Mouse (Mus musculus) left cerebral cortex, postnatal 4 days (tissue): Measurements from ENCODE around the gene Eif5a. TPM values are rescaled to one million over a fixed set of nuclear protein-coding genes. Genes with fewer than 3 reads are reported as not detected.

Source experiments
- DNase-seq: peaks from one replicate; pipeline ENCODE4 v3.0.0-alpha.2; 2022
- intact Hi-C: fragments of 180-260 bp; cut with DNase I; formaldehyde crosslinking; loops from one replicate; pipeline ENCODE4 v1.15.1; 2025
- total RNA-seq, 2 experiments: library from RNA; stranded (reverse); gene quantifications; 2 replicates each; pipeline ENCODE4 v1.2.3; 2021

Gene Eif5a
- total RNA-seq, 2 experiments from 2014 or later: 539 to 555 TPM

- intact Hi-C loops: no loop called here
- DNase-seq: no peak
Measured at GRCm38 (mm10) chr11:69910781-69911560, 10.8 kb downstream of the Eif5a start.

GRCm38 (mm10) chr11:69910177-69910576, 11.6 kb downstream of the Eif5a start:
- intact Hi-C loops: no loop called here

GRCm38 (mm10) chr11:69909174-69909573, 12.6 kb downstream of the Eif5a start:
- intact Hi-C loops: no loop called here
- no peak for DNase-seq

More at GRCm38 (mm10) chr11:69910177-69910576, 11.6 kb downstream of the Eif5a start:
- no peak for DNase-seq

- DNase-seq: no peak
- intact Hi-C loops: no loop called here
Measured at GRCm38 (mm10) chr11:69908645-69909044, 13.1 kb downstream of the Eif5a start.

GRCm38 (mm10) chr11:69904311-69904710, 17.4 kb downstream of the Eif5a start:
- intact Hi-C loops: no loop called here
- DNase-seq: no peak

GRCm38 (mm10) chr11:69902972-69903371, 18.8 kb downstream of the Eif5a start:
- intact Hi-C loops: no loop called here
- DNase-seq: no peak

- intact Hi-C loops: no loop called here
Measured at GRCm38 (mm10) chr11:69901993-69902392, 19.8 kb downstream of the Eif5a start.

GRCm38 (mm10) chr11:69901406-69901846, 20.3 kb downstream of the Eif5a start:
- intact Hi-C loops: no loop called here

More at GRCm38 (mm10) chr11:69901993-69902392, 19.8 kb downstream of the Eif5a start:
- DNase-seq: no peak

GRCm38 (mm10) chr11:69900471-69901405, 21.0 kb downstream of the Eif5a start, which contains the start of the genes 2810408A11Rik and Neurl4:
Gene 2810408A11Rik, minus strand, starts transcription at chr11:69900987.
Gene Neurl4, plus strand, starts transcription at chr11:69901072.
- DNase-seq: peak; percentile 91
- intact Hi-C loops: no loop called here

More at GRCm38 (mm10) chr11:69901406-69901846, 20.3 kb downstream of the Eif5a start:
- DNase-seq: peak; percentile 97

GRCm38 (mm10) chr11:69899870-69900269, 21.9 kb downstream of the Eif5a start:
- DNase-seq: no peak
- intact Hi-C loops: no loop called here

GRCm38 (mm10) chr11:69895291-69895690, 26.5 kb downstream of the Eif5a start, which contains the start of gene Acap1:
Gene Acap1, minus strand, starts transcription at chr11:69895539.
- intact Hi-C loops: no loop called here

GRCm38 (mm10) chr11:69894671-69895070, 27.1 kb downstream of the Eif5a start:
- intact Hi-C loops: no loop called here
- DNase-seq: no peak

More at GRCm38 (mm10) chr11:69895291-69895690, 26.5 kb downstream of the Eif5a start, which contains the start of gene Acap1:
- DNase-seq: no peak

- DNase-seq: peak; percentile 50
- intact Hi-C loops: no loop called here
Measured at GRCm38 (mm10) chr11:69891482-69891881, 30.3 kb downstream of the Eif5a start.

- intact Hi-C loops: no loop called here
- no peak for DNase-seq
Measured at GRCm38 (mm10) chr11:69886907-69887635, 34.7 kb downstream of the Eif5a start.

- intact Hi-C loops: no loop called here
- no peak for DNase-seq
Measured at GRCm38 (mm10) chr11:69884663-69885062, 37.1 kb downstream of the Eif5a start.

- intact Hi-C loops: no loop called here
- no peak for DNase-seq
Measured at GRCm38 (mm10) chr11:69884240-69884639, 37.5 kb downstream of the Eif5a start.

GRCm38 (mm10) chr11:69883527-69884151, 38.1 kb downstream of the Eif5a start:
- no peak for DNase-seq
- intact Hi-C loops: no loop called here

GRCm38 (mm10) chr11:69883066-69883465, 38.7 kb downstream of the Eif5a start:
- no peak for DNase-seq
- intact Hi-C loops: no loop called here

- no peak for DNase-seq
- intact Hi-C loops: no loop called here
Measured at GRCm38 (mm10) chr11:69881787-69882670, 39.7 kb downstream of the Eif5a start.
